Mouse (Mus musculus) lung, embryonic 16.5 days (tissue): Measurements from ENCODE around the gene Nr1h2. TPM values are rescaled to one million over a fixed set of nuclear protein-coding genes. Genes with fewer than 3 reads are reported as not detected.
A peak's percentile ranks its signal among the peaks of the same experiment; 100 is the strongest.

Source experiments
- ATAC-seq: fragments of 200-750 bp; cut with Nextera tagmentation; 2 replicates; pipeline ENCODE4 v1.8.0; 2017; ENCODE audit warnings: low read depth, mild to moderate bottlenecking, moderate library complexity
- H3K27ac ChIP-seq: fragments of 300-500 bp; sonication (generic); 2 replicates; pipeline ENCODE4 v1.5.1; 2014; ENCODE audit warnings: mild to moderate bottlenecking, control low read depth, low read length
- H3K27me3 ChIP-seq: fragments of 300-500 bp; sonication (generic); 2 replicates; pipeline ENCODE4 v1.6.1; 2014; ENCODE audit warnings: low read depth, low read length, mixed read lengths; ENCODE audit not compliant: control insufficient read depth, insufficient read depth
- H3K36me3 ChIP-seq: fragments of 300-500 bp; sonication (generic); 2 replicates; pipeline ENCODE4 v1.6.1; 2014; ENCODE audit warnings: low read length; ENCODE audit not compliant: control insufficient read depth, insufficient read depth
- H3K4me1 ChIP-seq: fragments of 300-500 bp; sonication (generic); replicated peaks from 2 replicates; pipeline ENCODE4 v1.6.1; 2014; ENCODE audit warnings: low read length, mixed read lengths; ENCODE audit not compliant: control insufficient read depth, insufficient read depth
- H3K4me2 ChIP-seq: fragments of 300-500 bp; sonication (generic); 2 replicates; pipeline ENCODE4 v1.6.1; 2014; ENCODE audit warnings: low read depth, low read length, control low read depth
- H3K4me3 ChIP-seq: fragments of 300-500 bp; sonication (generic); 2 replicates; pipeline ENCODE4 v1.5.1; 2014; ENCODE audit warnings: mild to moderate bottlenecking, low read length, control low read depth
- H3K9ac ChIP-seq: fragments of 300-500 bp; sonication (generic); 2 replicates; pipeline ENCODE4 v1.6.1; 2014; ENCODE audit warnings: low read length, control low read depth
- H3K9me3 ChIP-seq: fragments of 300-500 bp; sonication (generic); 2 replicates; pipeline ENCODE4 v1.6.1; 2016; ENCODE audit warnings: low read length; ENCODE audit not compliant: control insufficient read depth
- WGBS: fragments of 180-500 bp; shearing (Covaris S2); extraction: QIAGEN DNeasy Blood & Tissue Kit; methylation state at CpG from one replicate; pipeline ENCODE4 v1.1.7; 2014; 5-methylcytosine and 5-hydroxymethylcytosine counted together
- microRNA-seq: library from miRNA; unstranded; fragments of <30 nt; microRNA quantifications from one replicate; pipeline ENCODE4, GENCODE M21; 2016
- polyA plus RNA-seq: library from polyadenylated mRNA; unstranded; fragments of >200 nt; fragmentation: Nextera tagmentation; extraction: Ambion mirVana; gene quantifications from 2 replicates; pipeline ENCODE4 v1.2.1, GENCODE M21; 2015

The Nr1h2 gene
- polyA plus RNA-seq, 1 experiment from 2014 or later, result 87.0 TPM

- no peaks in the 10 kb centered on the region for H3K36me3 ChIP-seq
- no peak overlapping the region for H3K9ac ChIP-seq
- no peak overlapping the region for H3K4me3 ChIP-seq
- no peak overlapping the region for H3K4me2 ChIP-seq
- H3K4me1 ChIP-seq, result peaks cover 16% of the 10 kb centered on the region
- H3K27me3 ChIP-seq, result peaks cover 29% of the 10 kb centered on the region
- no peaks in the 10 kb centered on the region for H3K9me3 ChIP-seq
- ATAC-seq, result no peak
- WGBS, result 56% methylated on average over 3 of the region's 3 CpGs
- H3K27ac ChIP-seq, result no peak overlapping the region
Observed at GRCm38 (mm10) chr7:44520990-44521389, 32.8 kb downstream of the Nr1h2 start.

GRCm38 (mm10) chr7:44519240-44519913 lies 34.4 kb downstream of the Nr1h2 start:
- peaks cover 3% of the 10 kb centered on the region for H3K4me1 ChIP-seq
- no peaks in the 10 kb centered on the region for H3K36me3 ChIP-seq
- no peak overlapping the region for H3K4me3 ChIP-seq
- no peaks in the 10 kb centered on the region for H3K9me3 ChIP-seq
- 65% methylated on average over 9 of the region's 9 CpGs for WGBS
- H3K4me2 ChIP-seq, result no peak overlapping the region
- H3K27me3 ChIP-seq, result peaks cover 25% of the 10 kb centered on the region
- H3K9ac ChIP-seq, result no peak overlapping the region
- H3K27ac ChIP-seq, result no peak overlapping the region
- ATAC-seq, result no peak

GRCm38 (mm10) chr7:44507491-44507890 lies 46.3 kb downstream of the Nr1h2 start:
- no peaks in the 10 kb centered on the region for H3K4me1 ChIP-seq
- no peak for ATAC-seq
- no peaks in the 10 kb centered on the region for H3K9me3 ChIP-seq
- H3K9ac ChIP-seq, result no peak overlapping the region
- H3K27ac ChIP-seq, result no peak overlapping the region
- no peaks in the 10 kb centered on the region for H3K36me3 ChIP-seq
- H3K4me2 ChIP-seq, result no peak overlapping the region
- H3K27me3 ChIP-seq, result no peaks in the 10 kb centered on the region; the same call in 1 of the 2 replicates
- H3K4me3 ChIP-seq, result no peak overlapping the region

DNA sequence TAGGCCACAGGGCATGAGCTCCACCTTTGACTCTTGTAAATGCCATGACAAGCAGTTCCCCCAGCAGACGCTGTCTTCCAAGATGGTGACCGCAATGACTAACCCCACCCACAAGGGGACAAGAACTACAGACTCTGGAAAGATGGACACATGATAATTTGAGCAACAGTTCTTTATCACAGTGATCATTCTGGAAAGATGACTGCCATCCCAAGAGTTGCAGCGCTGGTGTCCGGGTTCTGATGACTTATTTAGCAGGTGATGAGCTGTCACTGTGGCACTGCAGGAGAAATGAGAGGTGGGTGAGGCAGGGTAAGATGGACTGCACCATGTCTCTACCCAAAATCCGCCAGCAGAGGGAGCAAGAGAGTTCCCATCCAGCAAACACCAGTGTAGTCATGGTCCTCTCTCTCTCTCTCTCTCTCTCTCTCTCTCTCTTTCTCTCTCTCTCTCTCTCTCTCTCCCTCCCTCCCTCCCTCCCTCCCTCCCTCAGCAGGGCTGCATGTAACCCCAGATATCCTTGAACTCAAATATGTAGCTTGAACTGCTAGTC lies 52.1 kb downstream of the Nr1h2 start:
- H3K27me3 ChIP-seq, result no peaks in the 10 kb centered on the region
- 31% methylated on average over 5 of the region's 5 CpGs for WGBS
- peak; percentile 34; the same call in 1 of the 2 replicates for ATAC-seq

GRCm38 (mm10) chr7:44500046-44500445 lies 53.7 kb downstream of the Nr1h2 start:
- Histone ChIP-seq H3K9ac (no peak overlapping the region), H3K36me3 (no peaks in the 10 kb centered on the region), H3K27me3 (no peaks in the 10 kb centered on the region), H3K4me2 (no peak overlapping the region), H3K27ac (no peak overlapping the region), H3K4me3 (no peak overlapping the region), H3K4me1 (peaks cover 11% of the 10 kb centered on the region), H3K9me3 (no peaks in the 10 kb centered on the region)
- ATAC-seq, result no peak
- 43% methylated on average over 20 of the region's 20 CpGs for WGBS

More for the DNA sequence above, 52.1 kb downstream of the Nr1h2 start:
- Histone ChIP-seq H3K36me3 (no peaks in the 10 kb centered on the region), H3K4me3 (no peak overlapping the region), H3K27ac (no peak overlapping the region), H3K4me1 (peaks cover 3% of the 10 kb centered on the region; the same call in 1 of the 2 replicates), H3K4me2 (no peak overlapping the region), H3K9me3 (no peaks in the 10 kb centered on the region), H3K9ac (no peak overlapping the region)

Small RNA genes lying within 50 kb of the gene (microRNA-seq; reads per million reads assigned to microRNA genes)
- not detected for gene Mir7053

Other genes with a start within 250 kb of the Nr1h2 start
- gene Clec11a, start 247.0 kb downstream of the Nr1h2 start, polyA plus RNA-seq, result 3.0 and 3.2 TPM in 2 replicates
- gene Shank1, start 243.7 kb downstream of the Nr1h2 start, polyA plus RNA-seq, result 0.96 and 1.1 TPM in 2 replicates
- gene Syt3, start 169.8 kb downstream of the Nr1h2 start, polyA plus RNA-seq, result 2.1 and 2.3 TPM in 2 replicates
- 1.2 and 1.5 TPM in 2 replicates for gene 1700008O03Rik, start 168.1 kb downstream of the Nr1h2 start, polyA plus RNA-seq
- gene Lrrc4b, start 124.9 kb downstream of the Nr1h2 start, polyA plus RNA-seq, result 0.36 and 0.57 TPM in 2 replicates
- gene Aspdh, start 88.6 kb downstream of the Nr1h2 start, polyA plus RNA-seq, result 0.62 and 1.3 TPM in 2 replicates
- gene Josd2, start 86.0 kb downstream of the Nr1h2 start, polyA plus RNA-seq, result 115 and 116 TPM in 2 replicates
- 94.0 TPM in 2 replicates for gene Emc10, start 57.4 kb downstream of the Nr1h2 start, polyA plus RNA-seq
- gene Fam71e1, start 57.4 kb downstream of the Nr1h2 start, polyA plus RNA-seq, result 9.5 and 9.9 TPM in 2 replicates
- 0.63 and 1.2 TPM in 2 replicates for gene Mybpc2, start 29.3 kb downstream of the Nr1h2 start, polyA plus RNA-seq
- gene Spib, start 21.9 kb downstream of the Nr1h2 start, polyA plus RNA-seq, result 0.33 and 1.1 TPM in 2 replicates
- gene Pold1, start 5.1 kb downstream of the Nr1h2 start, polyA plus RNA-seq, result 100 and 109 TPM in 2 replicates
- 93.0 and 140 TPM in 2 replicates for gene Napsa, start 18.4 kb upstream of the Nr1h2 start, polyA plus RNA-seq
- 1.5 and 2.1 TPM in 2 replicates for gene Kcnc3, start 36.7 kb upstream of the Nr1h2 start, polyA plus RNA-seq
- gene Myh14, start 116.9 kb upstream of the Nr1h2 start, polyA plus RNA-seq, result 38.8 and 39.4 TPM in 2 replicates
- not detected in 2 replicates for gene Izumo2, start 154.8 kb upstream of the Nr1h2 start, polyA plus RNA-seq
- 46.9 and 53.0 TPM in 2 replicates for gene Vrk3, start 194.5 kb upstream of the Nr1h2 start, polyA plus RNA-seq
- 2.0 TPM in 2 replicates for gene Zfp473, start 197.1 kb upstream of the Nr1h2 start, polyA plus RNA-seq